Mouse (Mus musculus) stomach, embryonic 14.5 days (tissue): Measurements from ENCODE around the gene Golga4. TPM values are rescaled to one million over a fixed set of nuclear protein-coding genes. Genes with fewer than 3 reads are reported as not detected.

Experiments used
- ATAC-seq: fragments of 200-750 bp; cut with Nextera tagmentation; 2 replicates; pipeline ENCODE4 v1.8.0; 2017; ENCODE audit warnings: low read depth, moderate TSS enrichment; ENCODE audit not compliant: insufficient number of reproducible peaks, insufficient read depth, low FRiP score
- H3K27ac ChIP-seq: fragments of 300-500 bp; sonication (generic); 2 replicates; pipeline ENCODE4 v1.5.1; 2014; ENCODE audit warnings: mild to moderate bottlenecking, low read length, moderate library complexity, mixed read lengths
- H3K27me3 ChIP-seq: fragments of 300-500 bp; sonication (generic); 2 replicates; pipeline ENCODE4 v1.6.1; 2014; ENCODE audit warnings: low read length, control low read depth, mixed read lengths; ENCODE audit not compliant: control insufficient read depth, insufficient read depth
- H3K36me3 ChIP-seq: fragments of 300-500 bp; sonication (generic); 2 replicates; pipeline ENCODE4 v1.6.1; 2014; ENCODE audit warnings: mild to moderate bottlenecking, control low read depth, low read length, moderate library complexity, mixed read lengths; ENCODE audit not compliant: control insufficient read depth, insufficient read depth
- H3K4me1 ChIP-seq: fragments of 300-500 bp; sonication (generic); 2 replicates; pipeline ENCODE4 v1.6.1; 2014; ENCODE audit warnings: low read length, control low read depth, mixed read lengths; ENCODE audit not compliant: control insufficient read depth, insufficient read depth
- H3K4me2 ChIP-seq: fragments of 300-500 bp; sonication (generic); replicated peaks from 2 replicates; pipeline ENCODE4 v1.6.1; 2014; ENCODE audit warnings: low read depth, low read length, control low read depth
- H3K4me3 ChIP-seq: fragments of 300-500 bp; sonication (generic); 2 replicates; pipeline ENCODE4 v1.5.1; 2014; ENCODE audit warnings: low read depth, low read length, control low read depth
- H3K9ac ChIP-seq: fragments of 300-500 bp; sonication (generic); replicated peaks from 2 replicates; pipeline ENCODE4 v1.6.1; 2014; ENCODE audit warnings: low read depth, mild to moderate bottlenecking, control low read depth, low read length, moderate library complexity, mixed read lengths
- H3K9me3 ChIP-seq: fragments of 300-500 bp; sonication (generic); 2 replicates; pipeline ENCODE4 v1.6.1; 2016; ENCODE audit warnings: low read depth, low read length, control low read depth; ENCODE audit not compliant: control insufficient read depth
- WGBS: fragments of 180-500 bp; shearing (Covaris S2); extraction: QIAGEN DNeasy Blood & Tissue Kit; methylation state at CpG from one replicate; pipeline ENCODE4 v1.1.7; 2014; 5-methylcytosine and 5-hydroxymethylcytosine counted together
- polyA plus RNA-seq: library from polyadenylated mRNA; unstranded; fragments of >200 nt; fragmentation: Nextera tagmentation; extraction: Ambion mirVana; gene quantifications from 2 replicates; pipeline ENCODE4 v1.2.1, GENCODE M21; 2014

Gene Golga4
- polyA plus RNA-seq, 1 experiment from 2014 or later, result 73.4 TPM

GRCm38 (mm10) chr9:118618732-118619250, 112.7 kb downstream of the Golga4 start:
- Histone ChIP-seq H3K4me3 (no peak overlapping the region), H3K9ac (no peak overlapping the region), H3K27ac (no peak overlapping the region), H3K4me1 (no peaks in the 10 kb centered on the region), H3K27me3 (no peaks in the 10 kb centered on the region), H3K9me3 (no peaks in the 10 kb centered on the region), H3K4me2 (no peak overlapping the region), H3K36me3 (no peaks in the 10 kb centered on the region)
- 92% methylated on average over 3 of the region's 3 CpGs for WGBS
- no peak for ATAC-seq

GRCm38 (mm10) chr9:118620807-118621206, 114.7 kb downstream of the Golga4 start:
- 63% methylated on average over 4 of the region's 4 CpGs for WGBS
- H3K27ac ChIP-seq, result no peak overlapping the region
- H3K9ac ChIP-seq, result no peak overlapping the region
- H3K9me3 ChIP-seq, result no peaks in the 10 kb centered on the region
- H3K4me1 ChIP-seq, result no peaks in the 10 kb centered on the region
- no peak overlapping the region for H3K4me2 ChIP-seq
- no peaks in the 10 kb centered on the region for H3K27me3 ChIP-seq
- H3K36me3 ChIP-seq, result no peaks in the 10 kb centered on the region
- H3K4me3 ChIP-seq, result no peak overlapping the region
- ATAC-seq, result no peak

- Histone ChIP-seq H3K27ac (no peak overlapping the region), H3K4me3 (no peak overlapping the region), H3K4me2 (no peak overlapping the region), H3K9ac (no peak overlapping the region), H3K4me1 (no peaks in the 10 kb centered on the region), H3K9me3 (no peaks in the 10 kb centered on the region), H3K36me3 (no peaks in the 10 kb centered on the region), H3K27me3 (no peaks in the 10 kb centered on the region)
- 86% methylated on average over 6 of the region's 6 CpGs for WGBS
- no peak for ATAC-seq
Observed at GRCm38 (mm10) chr9:118621691-118622090, 115.6 kb downstream of the Golga4 start.

GRCm38 (mm10) chr9:118622376-118623166, 116.5 kb downstream of the Golga4 start:
- 81% methylated on average over 18 of the region's 18 CpGs for WGBS
- H3K4me2 ChIP-seq, result no peak overlapping the region
- ATAC-seq, result peak; percentile 37; the same call in 1 of the 2 replicates
- H3K27ac ChIP-seq, result no peak overlapping the region
- no peaks in the 10 kb centered on the region for H3K4me1 ChIP-seq
- no peak overlapping the region for H3K9ac ChIP-seq
- no peaks in the 10 kb centered on the region; the same call in 1 of the 2 replicates for H3K36me3 ChIP-seq
- H3K9me3 ChIP-seq, result no peaks in the 10 kb centered on the region
- H3K27me3 ChIP-seq, result no peaks in the 10 kb centered on the region
- H3K4me3 ChIP-seq, result no peak overlapping the region

GRCm38 (mm10) chr9:118623483-118623882, 117.4 kb downstream of the Golga4 start:
- H3K4me1 ChIP-seq, result no peaks in the 10 kb centered on the region
- ATAC-seq, result no peak
- no peak overlapping the region for H3K4me2 ChIP-seq

GRCm38 (mm10) chr9:118624146-118624545, 118.1 kb downstream of the Golga4 start:
- Histone ChIP-seq H3K9ac (no peak overlapping the region), H3K4me1 (no peaks in the 10 kb centered on the region), H3K9me3 (no peaks in the 10 kb centered on the region), H3K27ac (no peak overlapping the region), H3K4me2 (no peak overlapping the region), H3K36me3 (no peaks in the 10 kb centered on the region; the same call in 1 of the 2 replicates), H3K4me3 (no peak overlapping the region), H3K27me3 (no peaks in the 10 kb centered on the region)
- 56% methylated on average over 7 of the region's 7 CpGs for WGBS
- no peak for ATAC-seq

More at GRCm38 (mm10) chr9:118623483-118623882, 117.4 kb downstream of the Golga4 start:
- 68% methylated on average over 9 of the region's 9 CpGs for WGBS
- no peaks in the 10 kb centered on the region; the same call in 1 of the 2 replicates for H3K36me3 ChIP-seq
- H3K9me3 ChIP-seq, result no peaks in the 10 kb centered on the region
- no peak overlapping the region for H3K4me3 ChIP-seq
- H3K27ac ChIP-seq, result no peak overlapping the region
- no peak overlapping the region for H3K9ac ChIP-seq
- H3K27me3 ChIP-seq, result no peaks in the 10 kb centered on the region

- Histone ChIP-seq H3K4me3 (no peak overlapping the region), H3K9ac (no peak overlapping the region), H3K36me3 (no peaks in the 10 kb centered on the region; the same call in 1 of the 2 replicates), H3K9me3 (no peaks in the 10 kb centered on the region), H3K4me1 (peaks cover 8% of the 10 kb centered on the region; the same call in 1 of the 2 replicates), H3K27ac (peak overlapping the region; percentile 36; the same call in 1 of the 2 replicates), H3K27me3 (no peaks in the 10 kb centered on the region), H3K4me2 (no peak overlapping the region)
- WGBS, result 24% methylated on average over 6 of the region's 6 CpGs
- peak; percentile 87 for ATAC-seq
Observed at GRCm38 (mm10) chr9:118629763-118630379, 123.8 kb downstream of the Golga4 start.
